ENCODE assay signal across 28 mouse cellular contexts in genomic region chr7:133109442-133109841, GRCm38 (mm10). TPM values are rescaled to one million over a fixed set of nuclear protein-coding genes. Genes with fewer than 3 reads are reported as not detected.
DNase-seq lines count a peak whose midpoint lies in the region; TF ChIP-seq lines count a peak whose summit lies in the region.
"Had no signal": no experiment of that assay in that cellular context is flagged by ENCODE, and none has a peak within 500 bp of the region (broad histone marks: within the 10 kb centered on the region; RNA-seq: fewer than 3 reads in every experiment).

No protein-coding gene starts in this region.

- peak; percentile 34 for DNase-seq in adrenal gland, postnatal 14 days
- DNase-seq in adrenal gland, adult 18-20 months (ENCODE audit: low spot score in 2 of 2): no peak
- DNase-seq in kidney, adult 9 months: peak; percentile 51
- DNase-seq in kidney, postnatal 14 days: no peak
- DNase-seq in ES-E14 (ENCODE audit: low read depth, low spot score): no peak
- no peak for DNase-seq in embryo, embryonic 11 days
- no peak for DNase-seq in left cerebral cortex, postnatal 36 days (ENCODE audit: low spot score in 2 of 2)
- DNase-seq: adrenal gland, postnatal 25 days; cerebellum, adult 18-20 months; cerebellum, adult 9-10 months; gastrocnemius, postnatal 25 days; heart, adult 18-20 months; heart, postnatal 10 days; heart, postnatal 36 days had no signal

- H3K9ac ChIP-seq in ES-E14 (ENCODE audit: insufficient read depth, low read depth, low read length, poor library complexity, severe bottlenecking): no peak overlapping the region; the same call in 1 of the 2 replicates
- H3K9ac ChIP-seq: embryonic facial prominence, embryonic 13.5 days; forebrain, embryonic 12.5 days; forebrain, embryonic 15.5 days; heart, embryonic 12.5 days; heart, embryonic 15.5 days; hindbrain, embryonic 13.5 days; intestine, embryonic 15.5 days had no signal

- no peak overlapping the region for H3K27ac ChIP-seq in ES-E14 (ENCODE audit: insufficient read depth, low read depth, low read length, poor library complexity, severe bottlenecking)
- H3K27ac ChIP-seq: embryonic facial prominence, embryonic 10.5 days; embryonic facial prominence, embryonic 13.5 days; forebrain, embryonic 12.5 days; forebrain, embryonic 15.5 days; heart, embryonic 15.5 days; hindbrain, embryonic 10.5 days; hindbrain, embryonic 13.5 days; intestine, embryonic 15.5 days had no signal

- peaks cover 87% of the 10 kb centered on the region for H3K36me3 ChIP-seq in E14TG2a.4 (ENCODE audit: insufficient read depth, low read length)
- H3K36me3 ChIP-seq in ES-E14 (ENCODE audit: control insufficient read depth, insufficient read depth, low read length, poor library complexity, severe bottlenecking): peaks cover 29% of the 10 kb centered on the region; the same call in 1 of the 2 replicates
- H3K36me3 ChIP-seq: embryonic facial prominence, embryonic 13.5 days; forebrain, embryonic 12.5 days; forebrain, embryonic 15.5 days; heart, embryonic 12.5 days; heart, embryonic 15.5 days; hindbrain, embryonic 13.5 days; intestine, embryonic 15.5 days had no signal

- no peak for TF ChIP-seq CTCF in E14TG2a.4 (conservative IDR thresholded peaks at IDR 0.05; ENCODE audit: low read length)

- H3K9me3 ChIP-seq in E14TG2a.4 (ENCODE audit: low read length): no peaks in the 10 kb centered on the region
- H3K9me3 ChIP-seq in ES-E14 (ENCODE audit: control insufficient read depth, insufficient read depth, low read depth, low read length): no peaks in the 10 kb centered on the region
- H3K9me3 ChIP-seq: embryonic facial prominence, embryonic 10.5 days; embryonic facial prominence, embryonic 13.5 days; forebrain, embryonic 12.5 days; forebrain, embryonic 15.5 days; G1E; heart, embryonic 12.5 days; heart, embryonic 15.5 days; hindbrain, embryonic 10.5 days; hindbrain, embryonic 13.5 days; intestine, embryonic 15.5 days had no signal

- no peaks in the 10 kb centered on the region for H3K27me3 ChIP-seq in E14TG2a.4 (ENCODE audit: insufficient read depth, low read length)
- H3K27me3 ChIP-seq: embryonic facial prominence, embryonic 13.5 days; forebrain, embryonic 12.5 days; forebrain, embryonic 15.5 days; heart, embryonic 12.5 days; heart, embryonic 15.5 days; hindbrain, embryonic 13.5 days; intestine, embryonic 15.5 days; Patski had no signal

- intact Hi-C loops in left cerebral cortex, postnatal 36 days (cut with DNase I): loop anchor here (5.0 kb wide), 1 partner anchor 503 kb away; no protein-coding TSS in a partner anchor

- in situ Hi-C loops in ES-E14 (cut with MboI; ENCODE audit: low sequenced_read_pairs in 2 of 2, unreplicated experiment in 2 of 2): no loop called here

- H3K4me1 ChIP-seq in E14TG2a.4 (replicated peaks; ENCODE audit: low read depth, low read length) (peaks cover 99% of the 10 kb centered on the region), ES-E14 (ENCODE audit: control insufficient read depth in 2 of 2, insufficient read depth in 2 of 2, low read length in 2 of 2, poor library complexity in 1 of 2) (peaks cover 25 to 36% of the 10 kb centered on the region in 2 experiments)

- H3K4me3 ChIP-seq in E14TG2a.4 (replicated peaks; ENCODE audit: low read length): peak overlapping the region; percentile 96
- H3K4me3 ChIP-seq in ES-E14 (ENCODE audit: insufficient read depth in 1 of 2, low read depth in 1 of 2, low read length in 2 of 2, poor library complexity in 1 of 2, severe bottlenecking in 1 of 2): peak overlapping the region; percentile 0 to 8; a peak in 2 of 4 replicates
- H3K4me3 ChIP-seq: embryonic facial prominence, embryonic 10.5 days; embryonic facial prominence, embryonic 13.5 days; erythroblast, embryonic 14.5 days; forebrain, embryonic 12.5 days; forebrain, embryonic 15.5 days; heart, embryonic 12.5 days; heart, embryonic 15.5 days; hindbrain, embryonic 10.5 days; hindbrain, embryonic 13.5 days; intestine, embryonic 15.5 days had no signal

TF ChIP-seq in ES-E14, 5 proteins besides CTCF, POLR2A, EP300 and RAD21:
- no peak for TF ChIP-seq HCFC1 (IDR thresholded peaks at IDR 0.05; ENCODE audit: borderline replicate concordance, insufficient read depth, low read length)
- peak; percentile 81; the same call in 1 of the 2 replicates for TF ChIP-seq ZNF384 (IDR thresholded peaks at IDR 0.05; ENCODE audit: low read depth, low read length)

RNA-seq across cellular contexts. Expression of gene Fgfr2, which starts 13.7 kb away (rescaled TPM):
- total RNA-seq in adrenal gland, postnatal 14 days (2021): 192 and 227 TPM in 2 replicates
- total RNA-seq in adrenal gland, adult 18-20 months (2021): 100 to 1,000 TPM; 294 to 308 TPM
- total RNA-seq in ES-E14 (2012; rRNA removed): 37.5 and 44.3 TPM in 2 replicates
- total RNA-seq in left cerebral cortex, postnatal 36 days (2021): 10 to 100 TPM; 41.6 to 46.6 TPM
- total RNA-seq: common myeloid progenitor, adult 5-6 weeks had no signal

RNA-seq across cellular contexts. Expression of gene Ctbp2, which starts 14.7 kb away (rescaled TPM):
- total RNA-seq in adrenal gland, postnatal 14 days (2021): 63.2 and 70.6 TPM in 2 replicates
- 10 to 100 TPM; 53.0 to 60.3 TPM for total RNA-seq in adrenal gland, adult 18-20 months (2021)
- 241 and 381 TPM in 2 replicates for total RNA-seq in ES-E14 (2012; rRNA removed)
- total RNA-seq in left cerebral cortex, postnatal 36 days (2021): 10 to 100 TPM; 20.3 to 28.3 TPM

Comparison
In these comparisons a context has a peak if more than half of its experiments do, and no peak if none do; other contexts are left out.
1. DNase-seq: peak in adrenal gland, postnatal 14 days (single experiment) and kidney, adult 9 months (single experiment); none in adrenal gland, adult 18-20 months (0 of 2), kidney, postnatal 14 days (single experiment), ES-E14 (single experiment), embryo, embryonic 11 days (single experiment) and left cerebral cortex, postnatal 36 days (0 of 2).